Mouse (Mus musculus): ENCODE results near the gene Nfx1. TPM values are rescaled to one million over a fixed set of nuclear protein-coding genes. Genes with fewer than 3 reads are reported as not detected.

The Nfx1 gene
- total and polyA plus RNA-seq, 3 experiments = 16.9 to 19.8 (median 18.9) TPM

- Histone ChIP-seq H3K36me3 (ENCODE audit: control insufficient read depth, insufficient read depth, low read length) (peaks cover 5% of the 10 kb centered on the region), H3K4me3 (peak overlapping the region; percentile 96), H3K27ac (peak overlapping the region; percentile 93), H3K27me3 (ENCODE audit: control insufficient read depth, insufficient read depth, low read length) (no peaks in the 10 kb centered on the region), H3K4me1 (ENCODE audit: control insufficient read depth, insufficient read depth, low read length) (peaks cover 2% of the 10 kb centered on the region), H3K9ac (ENCODE audit: low read depth, low read length) (peak overlapping the region; percentile 81), H3K79me2 (replicated peaks; ENCODE audit: control insufficient read depth, insufficient read depth, low read length) (no peaks in the 10 kb centered on the region)
- under 1% methylated on average over 40 of the region's 40 CpGs for WGBS
- DNase-seq = no peak
- TF ChIP-seq POLR2A (IDR thresholded peaks at IDR 0.05; ENCODE audit: insufficient read depth, low read depth, low read length) = 0 out of 2 replicates have a peak, but pooled peaks have one; percentile 5
- no peak for TF ChIP-seq EP300 (IDR thresholded peaks at IDR 0.05; ENCODE audit: insufficient read depth, low read depth, low read length)
- TF ChIP-seq CTCF (IDR thresholded peaks at IDR 0.05) = peak; percentile 58
- intact Hi-C loops (cut with DNase I) = loop anchor here (1.0 to 5.0 kb wide), 3 partner anchors 24 to 100 kb away; no protein-coding TSS in a partner anchor
Observed at GRCm38 (mm10) chr4:40947565-40948159, 23.0 kb upstream of the Nfx1 start.

DNA sequence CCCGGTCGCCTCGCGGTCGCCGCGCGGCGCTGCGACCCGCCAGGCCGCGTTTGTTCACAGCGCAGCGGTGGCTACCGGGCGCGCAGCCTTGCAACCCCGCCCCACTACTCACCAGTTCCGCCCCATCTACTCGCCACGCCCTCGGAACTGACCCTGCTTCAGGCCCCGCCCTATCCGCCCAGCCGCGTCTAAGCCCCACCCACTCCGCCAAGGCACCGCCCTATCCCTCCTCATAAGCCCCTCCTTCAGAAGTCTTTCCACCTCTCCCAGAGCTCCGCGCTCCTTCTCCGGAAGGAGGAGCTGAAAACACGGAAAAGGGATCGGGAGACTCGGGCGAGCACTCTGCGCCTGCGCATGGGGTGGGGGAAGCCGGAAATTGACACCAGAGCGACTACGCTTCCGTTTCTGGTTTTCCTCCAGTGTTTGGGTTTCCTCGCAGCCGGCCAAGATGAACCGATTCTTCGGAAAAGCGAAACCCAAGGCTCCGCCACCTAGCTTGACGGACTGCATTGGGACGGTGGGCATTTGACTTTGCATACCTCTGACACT is 22.5 kb upstream of the Nfx1 start, which contains the start of the genes Bag1 and Chmp5:
TSS of gene Bag1 (minus strand) at position 135 of the 549 bp plus-strand sequence.
TSS of gene Chmp5 (plus strand) at position 248 of the 549 bp plus-strand sequence.
- TF ChIP-seq POLR2A (IDR thresholded peaks at IDR 0.05; ENCODE audit: insufficient read depth, low read depth, low read length) (peak; percentile 81), CTCF (IDR thresholded peaks at IDR 0.05) (peak; percentile 46), EP300 (IDR thresholded peaks at IDR 0.05; ENCODE audit: insufficient read depth, low read depth, low read length) (peak; percentile 85)
- H3K79me2 ChIP-seq (replicated peaks; ENCODE audit: control insufficient read depth, insufficient read depth, low read length) = no peaks in the 10 kb centered on the region
- under 1% methylated on average over 50 of the region's 50 CpGs for WGBS
- H3K4me3 ChIP-seq = peak within 1 kb of the TSS; percentile 96
- H3K9ac ChIP-seq (ENCODE audit: low read depth, low read length) = peak within 1 kb of the TSS; percentile 81
- peaks cover 7% of the 10 kb centered on the region; the same call in 1 of the 2 replicates for H3K36me3 ChIP-seq (ENCODE audit: control insufficient read depth, insufficient read depth, low read length)
- peaks cover 2% of the 10 kb centered on the region for H3K4me1 ChIP-seq (ENCODE audit: control insufficient read depth, insufficient read depth, low read length)
- intact Hi-C loops (cut with DNase I) = loop anchor here (1.0 to 5.0 kb wide), 3 partner anchors 23 to 101 kb away; no protein-coding TSS in a partner anchor
- H3K27ac ChIP-seq = peak within 1 kb of the TSS; percentile 93
- H3K27me3 ChIP-seq (ENCODE audit: control insufficient read depth, insufficient read depth, low read length) = no peaks in the 10 kb centered on the region
- DNase-seq = peak; percentile 99

DNA sequence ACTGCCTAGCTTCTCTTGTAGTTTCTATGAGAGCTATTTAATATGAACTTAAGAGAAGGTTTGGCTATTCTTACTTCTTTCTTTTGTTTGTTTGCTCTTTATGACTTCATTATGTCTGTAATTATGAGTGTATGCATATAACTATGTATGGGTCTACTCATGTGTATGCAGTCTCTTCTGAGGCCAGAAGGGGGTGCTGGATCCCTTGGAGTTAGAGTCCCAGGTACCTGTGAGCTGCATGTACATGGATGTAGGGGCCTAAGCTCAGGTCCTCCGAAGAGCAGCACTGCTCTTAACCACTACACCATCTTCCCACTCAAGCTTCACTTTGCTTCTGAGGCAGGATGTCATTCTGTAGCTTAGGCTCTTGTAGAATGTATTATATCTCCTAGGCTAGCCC is 17.2 kb upstream of the Nfx1 start:
- TF ChIP-seq CTCF (IDR thresholded peaks at IDR 0.05) (peak; percentile 64), EP300 (IDR thresholded peaks at IDR 0.05; ENCODE audit: insufficient read depth, low read depth, low read length) (no peak), POLR2A (IDR thresholded peaks at IDR 0.05; ENCODE audit: insufficient read depth, low read depth, low read length) (no peak)
- Histone ChIP-seq H3K27me3 (ENCODE audit: control insufficient read depth, insufficient read depth, low read length) (no peaks in the 10 kb centered on the region), H3K9ac (ENCODE audit: low read depth, low read length) (no peak overlapping the region), H3K4me3 (no peak overlapping the region), H3K36me3 (ENCODE audit: control insufficient read depth, insufficient read depth, low read length) (peaks cover 5% of the 10 kb centered on the region; the same call in 1 of the 2 replicates), H3K79me2 (replicated peaks; ENCODE audit: control insufficient read depth, insufficient read depth, low read length) (no peaks in the 10 kb centered on the region), H3K4me1 (ENCODE audit: control insufficient read depth, insufficient read depth, low read length) (no peaks in the 10 kb centered on the region), H3K27ac (no peak overlapping the region)
- WGBS = 87% methylated on average over 1 of the region's 1 CpGs
- intact Hi-C loops (cut with DNase I) = no loop called here
- DNase-seq = no peak

- H3K4me3 ChIP-seq = no peak overlapping the region
- TF ChIP-seq EP300 (IDR thresholded peaks at IDR 0.05; ENCODE audit: insufficient read depth, low read depth, low read length) (no peak), POLR2A (IDR thresholded peaks at IDR 0.05; ENCODE audit: insufficient read depth, low read depth, low read length) (no peak), CTCF (IDR thresholded peaks at IDR 0.05) (no peak)
- H3K4me1 ChIP-seq (ENCODE audit: control insufficient read depth, insufficient read depth, low read length) = no peaks in the 10 kb centered on the region
- peaks cover 3% of the 10 kb centered on the region; the same call in 1 of the 2 replicates for H3K36me3 ChIP-seq (ENCODE audit: control insufficient read depth, insufficient read depth, low read length)
- H3K79me2 ChIP-seq (replicated peaks; ENCODE audit: control insufficient read depth, insufficient read depth, low read length) = no peaks in the 10 kb centered on the region
- H3K27me3 ChIP-seq (ENCODE audit: control insufficient read depth, insufficient read depth, low read length) = no peaks in the 10 kb centered on the region
- H3K27ac ChIP-seq = no peak overlapping the region
- no peak for DNase-seq
- WGBS = 79% methylated on average over 6 of the region's 6 CpGs
- intact Hi-C loops (cut with DNase I) = no loop called here
- H3K9ac ChIP-seq (ENCODE audit: low read depth, low read length) = no peak overlapping the region
Observed at GRCm38 (mm10) chr4:40955942-40956341, 14.8 kb upstream of the Nfx1 start.

GRCm38 (mm10) chr4:40963536-40963935 is 7.2 kb upstream of the Nfx1 start:
- Histone ChIP-seq H3K4me3 (no peak overlapping the region), H3K9ac (ENCODE audit: low read depth, low read length) (no peak overlapping the region), H3K79me2 (replicated peaks; ENCODE audit: control insufficient read depth, insufficient read depth, low read length) (no peaks in the 10 kb centered on the region), H3K27me3 (ENCODE audit: control insufficient read depth, insufficient read depth, low read length) (no peaks in the 10 kb centered on the region), H3K27ac (no peak overlapping the region), H3K36me3 (ENCODE audit: control insufficient read depth, insufficient read depth, low read length) (no peaks in the 10 kb centered on the region; the same call in 1 of the 2 replicates), H3K4me1 (ENCODE audit: control insufficient read depth, insufficient read depth, low read length) (no peaks in the 10 kb centered on the region)
- DNase-seq = no peak
- no peak for TF ChIP-seq POLR2A (IDR thresholded peaks at IDR 0.05; ENCODE audit: insufficient read depth, low read depth, low read length)
- no peak for TF ChIP-seq CTCF (IDR thresholded peaks at IDR 0.05)
- TF ChIP-seq EP300 (IDR thresholded peaks at IDR 0.05; ENCODE audit: insufficient read depth, low read depth, low read length) = no peak
- whole genome bisulfite sequencing = 89% methylated on average over 3 of the region's 3 CpGs
- intact Hi-C loops (cut with DNase I) = no loop called here

GRCm38 (mm10) chr4:40969161-40969560 is 1.5 kb upstream of the Nfx1 start:
- WGBS = 62% methylated on average over 4 of the region's 4 CpGs
- H3K4me3 ChIP-seq = no peak overlapping the region
- intact Hi-C loops (cut with DNase I) = no loop called here

More at GRCm38 (mm10) chr4:40969161-40969560, 1.5 kb upstream of the Nfx1 start:
- Histone ChIP-seq H3K79me2 (replicated peaks; ENCODE audit: control insufficient read depth, insufficient read depth, low read length) (0 out of 2 replicates have a peak, but pooled peaks cover 2% of the 10 kb centered on the region), H3K4me1 (ENCODE audit: control insufficient read depth, insufficient read depth, low read length) (peaks cover 3% of the 10 kb centered on the region), H3K9ac (ENCODE audit: low read depth, low read length) (no peak overlapping the region), H3K27ac (no peak overlapping the region), H3K27me3 (ENCODE audit: control insufficient read depth, insufficient read depth, low read length) (no peaks in the 10 kb centered on the region), H3K36me3 (ENCODE audit: control insufficient read depth, insufficient read depth, low read length) (no peaks in the 10 kb centered on the region)
- no peak for TF ChIP-seq EP300 (IDR thresholded peaks at IDR 0.05; ENCODE audit: insufficient read depth, low read depth, low read length)
- TF ChIP-seq CTCF (IDR thresholded peaks at IDR 0.05) = no peak
- TF ChIP-seq POLR2A (IDR thresholded peaks at IDR 0.05; ENCODE audit: insufficient read depth, low read depth, low read length) = no peak
- no peak for DNase-seq
